Mouse (Mus musculus) lung, postnatal 4 days (tissue): Measurements from ENCODE around the gene Gm525.
"Not testable (repeated sequence)": the region's sequence is repeated elsewhere in the genome, so short reads cannot be mapped to it uniquely, and the experiment has no call there.

Experiments
- DNase-seq, 2 experiments: peaks; one replicate each; pipeline ENCODE4 v3.0.0; 2021

Gm525 gene

DNA sequence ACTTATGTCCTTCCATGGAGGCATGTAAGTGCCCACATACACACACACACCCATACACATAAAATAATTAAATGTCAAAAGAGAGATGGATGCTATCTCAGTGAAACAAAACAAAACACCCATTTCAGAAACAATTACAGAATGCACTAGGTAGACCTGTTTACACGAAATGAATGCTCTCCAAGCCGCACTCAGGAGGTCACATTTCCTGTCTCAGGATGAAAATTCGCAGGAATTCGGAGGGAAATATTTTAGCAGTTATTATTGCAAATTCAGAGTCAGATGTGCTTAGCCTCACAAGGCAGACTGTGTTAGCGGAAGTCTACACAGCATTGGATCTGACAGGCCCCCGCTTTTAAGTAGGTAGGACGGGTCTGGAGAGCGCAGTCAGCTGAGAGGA is at the start of gene Gm525:
Gene Gm525, plus strand, starts transcription at position 301 of the 400 bp plus-strand sequence.
- no peak for DNase-seq

GRCm38 (mm10) chr11:89024181-89024881 is 49.3 kb upstream of the Gm525 start:
- peak; percentile 89 to 92 for DNase-seq

- peak in 1 of 2 experiments; percentile 44 for DNase-seq
Observed at GRCm38 (mm10) chr11:89025603-89026002, 48.0 kb upstream of the Gm525 start.

GRCm38 (mm10) chr11:89026117-89026516 is 47.5 kb upstream of the Gm525 start:
- DNase-seq: no peak

DNA sequence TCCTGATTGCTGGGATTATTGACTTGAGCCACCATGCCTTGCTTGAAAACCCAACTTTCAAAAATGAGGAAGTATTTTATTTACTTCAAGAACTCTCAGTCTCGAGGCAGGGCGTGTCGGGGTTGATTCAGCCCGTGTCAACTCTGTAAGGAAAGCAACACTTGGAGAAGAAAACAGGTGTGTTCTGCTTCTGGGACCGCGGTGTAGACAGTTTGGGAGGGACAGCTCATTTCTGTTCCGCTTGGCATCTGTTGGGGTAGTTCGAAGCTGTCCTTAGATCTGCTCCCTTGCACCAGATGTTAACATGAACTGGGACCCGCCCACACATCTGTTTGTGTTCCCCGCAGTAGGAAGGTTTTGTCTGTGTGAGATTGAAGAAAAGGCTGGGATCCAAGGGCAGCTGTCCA is 45.7 kb upstream of the Gm525 start:
- peak; percentile 60 to 64 for DNase-seq

DNA sequence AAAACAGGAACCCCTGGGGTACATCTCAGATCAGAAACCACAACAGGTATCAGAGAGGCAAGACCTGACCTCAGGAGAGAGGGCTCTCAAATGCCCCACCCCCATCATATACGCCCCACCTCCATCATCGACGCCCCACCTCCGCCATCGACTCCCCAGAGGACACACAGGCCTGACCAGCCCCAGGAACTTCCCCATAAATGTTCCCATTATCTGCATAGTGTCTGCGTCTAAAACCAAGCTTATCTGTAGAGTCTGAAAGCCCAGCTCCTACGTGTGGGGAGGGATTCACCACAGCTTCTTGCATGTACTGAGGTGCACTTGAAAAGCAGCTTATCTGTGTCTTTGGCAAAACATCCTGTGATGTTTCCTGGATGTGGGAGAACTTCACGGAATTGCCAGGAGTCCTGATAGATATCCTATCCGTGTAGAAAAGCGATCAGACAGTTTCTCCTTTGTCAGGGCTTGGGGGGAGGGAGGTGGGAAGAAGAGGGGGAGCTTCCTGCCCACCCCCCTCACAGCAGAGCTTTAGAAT is 44.7 kb upstream of the Gm525 start:
- DNase-seq: peak; percentile 63 to 67

DNA sequence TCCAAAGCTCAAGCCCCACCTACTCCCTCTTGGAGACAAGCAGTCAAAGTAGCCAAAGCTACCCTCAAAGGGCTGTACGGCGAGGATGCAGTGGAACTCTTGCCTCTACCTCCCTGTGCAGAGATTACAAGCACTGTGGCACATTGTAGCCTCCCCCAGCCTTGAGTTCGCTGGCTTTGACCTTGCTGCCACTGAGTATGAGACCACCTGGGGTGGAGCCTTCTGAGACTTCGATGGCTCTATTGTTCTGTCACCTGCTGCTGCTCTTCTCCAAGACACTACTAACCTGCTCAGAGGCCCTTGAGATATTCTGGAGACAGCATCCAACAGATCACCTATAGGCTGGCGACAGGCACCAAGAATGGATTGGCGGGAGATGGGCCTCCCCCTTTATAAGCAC is 43.1 kb upstream of the Gm525 start:
- DNase-seq: no peak

DNA sequence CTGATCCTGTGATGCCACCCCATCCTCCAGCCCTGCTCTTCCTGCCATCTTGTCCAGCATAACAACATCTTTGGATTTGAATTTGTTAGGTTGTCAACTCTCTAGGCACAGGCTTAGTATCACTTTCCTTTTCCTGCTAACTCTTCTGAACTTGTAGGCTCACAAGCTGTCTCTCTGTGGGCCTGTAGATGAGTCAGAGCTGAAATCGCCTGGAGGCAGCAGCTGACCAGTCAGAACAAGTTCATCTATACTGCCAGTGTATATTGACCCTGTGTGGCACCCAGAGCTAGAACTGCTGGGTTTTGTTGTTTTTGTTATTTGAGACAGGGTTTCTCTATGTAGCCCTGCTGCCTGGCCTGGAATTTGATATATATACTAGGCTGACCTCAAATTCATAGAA is 42.5 kb upstream of the Gm525 start:
- DNase-seq: no peak

GRCm38 (mm10) chr11:89034592-89034991 is 39.0 kb upstream of the Gm525 start:
- DNase-seq: no peak

DNA sequence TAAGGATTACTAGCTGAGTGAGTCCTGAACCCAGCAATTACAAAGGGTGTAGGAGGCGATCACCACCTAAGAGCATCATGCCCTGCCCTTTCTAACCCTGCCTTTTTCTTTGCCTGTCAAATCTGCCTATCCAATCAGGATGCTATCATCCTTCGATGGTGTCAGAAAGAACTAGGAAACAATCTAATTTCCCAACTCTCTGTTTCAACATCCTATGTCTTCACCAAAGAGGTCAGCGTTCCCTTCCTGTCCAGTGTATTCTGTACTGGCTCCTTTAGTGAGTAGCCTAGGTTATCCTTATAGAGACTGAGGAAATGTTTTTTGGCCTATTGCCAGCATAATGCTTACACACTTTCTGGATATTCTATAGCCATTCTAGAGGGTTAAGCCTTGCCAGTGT is 38.1 kb upstream of the Gm525 start:
- no peak for DNase-seq

- no peak for DNase-seq
Observed at GRCm38 (mm10) chr11:89038496-89038895, 35.1 kb upstream of the Gm525 start.

DNA sequence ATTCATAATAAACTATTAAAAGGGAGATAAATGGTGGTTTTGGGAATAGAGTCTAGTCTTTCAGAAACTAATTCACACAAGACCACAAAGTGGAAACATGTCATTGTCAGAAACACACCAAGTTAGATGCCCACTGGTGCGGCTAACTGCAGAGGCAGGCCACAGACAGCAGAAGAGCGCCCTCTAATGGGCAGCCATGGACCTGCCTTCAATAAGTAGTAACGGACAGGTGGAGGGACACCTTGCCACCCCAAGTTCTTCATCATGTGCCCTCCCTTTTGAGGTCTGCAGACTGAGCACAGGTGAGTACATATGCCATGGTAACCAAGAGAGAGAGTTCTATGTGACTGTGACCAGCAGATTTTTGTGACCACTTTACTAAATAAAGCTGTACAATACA is 34.3 kb upstream of the Gm525 start:
- peak; percentile 62 to 75 for DNase-seq

- not testable (repeated sequence) for DNase-seq
Observed at GRCm38 (mm10) chr11:89041073-89041472, 32.6 kb upstream of the Gm525 start.

GRCm38 (mm10) chr11:89043046-89043445 is 30.6 kb upstream of the Gm525 start:
- no peak for DNase-seq

GRCm38 (mm10) chr11:89045501-89045900 is 28.1 kb upstream of the Gm525 start:
- not testable (repeated sequence) for DNase-seq

GRCm38 (mm10) chr11:89046021-89046420 is 27.6 kb upstream of the Gm525 start:
- no peak for DNase-seq

DNA sequence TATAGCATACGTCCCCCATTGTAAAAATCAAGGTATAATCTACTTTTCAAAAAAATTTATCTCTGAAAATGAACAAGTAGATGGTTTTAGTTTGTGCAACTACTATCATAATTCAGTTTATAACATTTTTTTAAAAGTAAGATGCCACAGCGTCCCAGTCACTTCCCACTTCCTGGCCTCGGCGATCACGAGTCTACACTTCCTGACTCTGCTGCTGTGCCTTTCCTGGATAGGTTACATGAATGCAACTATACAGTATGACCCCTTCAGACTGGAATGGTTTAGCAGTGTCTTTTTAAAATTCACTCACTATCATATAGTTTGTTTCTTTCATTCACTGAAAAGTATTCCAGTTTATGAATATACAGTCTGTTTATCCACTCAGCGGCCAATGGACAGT is 21.9 kb upstream of the Gm525 start:
- DNase-seq: no peak

DNA sequence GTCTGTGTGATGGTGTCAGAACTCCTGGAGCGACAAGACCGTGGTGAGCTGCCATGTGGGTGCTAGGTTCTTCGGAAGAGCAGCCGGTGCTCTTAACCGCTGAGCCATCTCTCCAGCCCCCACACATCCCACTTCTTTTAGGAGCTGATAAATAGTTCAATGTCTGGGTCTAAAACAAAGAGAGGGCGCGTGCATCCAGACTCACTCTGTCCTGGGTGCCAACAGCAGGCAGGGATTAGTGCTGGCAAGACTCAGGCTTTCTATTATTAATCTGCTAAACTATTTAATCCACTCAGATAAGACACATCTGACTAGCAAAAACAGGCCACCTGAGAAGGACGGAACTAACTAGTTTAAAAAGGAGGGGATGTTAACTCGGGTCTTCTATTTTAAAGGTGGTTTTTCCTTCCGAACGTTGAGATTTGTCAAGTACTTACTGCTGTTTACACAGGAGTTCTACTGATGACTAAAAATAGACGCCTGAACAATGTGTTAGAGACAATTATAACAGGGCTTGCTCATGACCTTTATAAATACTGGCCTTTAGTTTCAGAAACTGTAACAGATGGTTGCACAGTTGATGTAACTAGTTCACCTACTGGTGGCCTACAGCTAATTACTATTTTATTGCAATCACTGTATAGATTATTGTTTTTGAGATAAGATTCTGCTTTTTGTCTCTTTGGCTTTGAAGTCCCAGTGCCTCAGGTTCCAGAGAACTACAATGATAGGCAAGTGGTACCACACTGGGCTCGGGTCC is 17.5 kb upstream of the Gm525 start:
- DNase-seq: no peak

- DNase-seq: peak in 1 of 2 experiments; percentile 35
Observed at GRCm38 (mm10) chr11:89058515-89059270, 14.9 kb upstream of the Gm525 start.

DNA sequence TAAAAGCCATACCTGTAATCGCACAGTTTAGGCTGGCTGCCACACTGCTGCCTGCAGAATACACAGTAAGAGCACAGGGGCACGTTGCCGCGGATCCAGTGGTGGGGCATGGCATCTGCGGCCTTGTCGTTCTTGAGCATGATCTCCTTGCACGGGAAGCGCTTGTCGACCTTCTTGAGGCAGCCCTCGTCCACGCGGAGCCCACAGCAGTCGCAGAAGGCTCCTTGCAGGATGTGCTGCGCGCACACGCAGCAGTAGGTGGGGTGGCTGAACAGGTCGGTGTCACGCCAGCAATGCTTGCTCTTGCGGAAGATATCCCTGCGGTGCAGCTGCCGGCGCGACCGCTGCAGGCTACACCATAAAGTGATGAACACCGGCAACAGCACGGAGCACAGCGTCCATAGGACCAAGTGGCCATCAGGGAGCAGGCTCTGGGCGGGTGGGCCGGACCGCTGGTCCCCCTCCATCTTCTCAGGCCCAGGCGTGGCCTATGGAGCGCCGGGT is 13.7 kb upstream of the Gm525 start:
- no peak for DNase-seq

GRCm38 (mm10) chr11:89060423-89061089 is 13.1 kb upstream of the Gm525 start:
- peak; percentile 96 for DNase-seq

- peak in 1 of 2 experiments; percentile 6 for DNase-seq
Observed at GRCm38 (mm10) chr11:89061362-89061761, 12.3 kb upstream of the Gm525 start.
